In the genomic region with DNA sequence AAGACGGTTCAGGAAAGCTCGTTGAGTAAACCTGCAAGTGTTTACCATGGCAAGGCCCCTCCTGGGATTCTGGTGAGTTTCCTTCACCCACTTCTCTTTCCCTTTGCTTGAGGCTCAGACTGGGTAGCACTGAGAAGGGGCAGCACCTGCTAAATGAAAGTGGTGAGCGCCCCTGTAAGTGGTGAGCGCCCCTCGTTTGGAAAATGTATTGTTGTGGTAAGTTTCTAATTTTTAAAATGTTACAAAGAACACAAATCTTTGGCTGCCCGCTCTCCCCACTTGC, we compare ENCODE assay signal across 16 mouse cellular contexts. TPM values are rescaled to one million over a fixed set of nuclear protein-coding genes. Genes with fewer than 3 reads are reported as not detected.
DNase-seq lines count a peak whose midpoint lies in the region; ATAC-seq and TF ChIP-seq lines count a peak whose summit lies in the region.
"Had no signal": no experiment of that assay in that cellular context is flagged by ENCODE, and none has a peak within 500 bp of the region (broad histone marks: within the 10 kb centered on the region; RNA-seq: fewer than 3 reads in every experiment).

No protein-coding gene starts in this region.

- no peaks in the 10 kb centered on the region for H3K36me3 ChIP-seq in heart, embryonic 11.5 days (ENCODE audit: control insufficient read depth, insufficient read depth, low read length)
- H3K36me3 ChIP-seq in heart, adult 2 months (ENCODE audit: control insufficient read depth, insufficient read depth, low read length): no peaks in the 10 kb centered on the region
- H3K36me3 ChIP-seq in thymus, adult 2 months (ENCODE audit: control insufficient read depth, insufficient read depth, low read length): no peaks in the 10 kb centered on the region
- peaks cover 38% of the 10 kb centered on the region for H3K36me3 ChIP-seq in liver, embryonic 12.5 days
- H3K36me3 ChIP-seq in hindbrain, embryonic 13.5 days: no peaks in the 10 kb centered on the region
- H3K36me3 ChIP-seq: limb, embryonic 12.5 days; neural tube, embryonic 12.5 days had no signal

- no peak overlapping the region for H3K4me3 ChIP-seq in heart, embryonic 11.5 days (ENCODE audit: low read depth, low read length)
- H3K4me3 ChIP-seq in heart, adult 2 months: no peak overlapping the region
- no peak overlapping the region for H3K4me3 ChIP-seq in thymus, adult 2 months (ENCODE audit: control insufficient read depth, insufficient read depth, low read length)
- peak overlapping the region; percentile 52 for H3K4me3 ChIP-seq in liver, embryonic 12.5 days
- H3K4me3 ChIP-seq in hindbrain, embryonic 13.5 days: no peak overlapping the region
- H3K4me3 ChIP-seq: limb, embryonic 12.5 days; neural tube, embryonic 12.5 days had no signal

- TF ChIP-seq EP300 in heart, adult 2 months (IDR thresholded peaks at IDR 0.05; ENCODE audit: insufficient read depth, low read depth, low read length): no peak

- no peak for DNase-seq in heart, adult 2 months
- DNase-seq in thymus, postnatal 25 days: peak; percentile 37
- no peak for DNase-seq in thymus, adult 2 months
- no peak for DNase-seq in adrenal gland, postnatal 4 days (ENCODE audit: low spot score in 2 of 2)
- no peak for DNase-seq in testis, postnatal 10 days (ENCODE audit: low spot score)
- DNase-seq: adrenal gland, postnatal 10 days; cerebellum, postnatal 10 days; heart, postnatal 36 days; kidney, adult 18-20 months; lung, postnatal 36 days; midbrain, embryonic 14.5 days had no signal

- H3K4me2 ChIP-seq in heart, embryonic 11.5 days: peak overlapping the region; percentile 12; the same call in 1 of the 2 replicates
- H3K4me2 ChIP-seq in liver, embryonic 12.5 days: peak overlapping the region; percentile 69
- no peak overlapping the region for H3K4me2 ChIP-seq in hindbrain, embryonic 13.5 days
- H3K4me2 ChIP-seq: limb, embryonic 12.5 days; neural tube, embryonic 12.5 days had no signal

- H3K27ac ChIP-seq in heart, embryonic 11.5 days (ENCODE audit: low read depth, low read length): no peak overlapping the region
- H3K27ac ChIP-seq in heart, adult 2 months: no peak overlapping the region
- no peak overlapping the region for H3K27ac ChIP-seq in thymus, adult 2 months (ENCODE audit: control insufficient read depth, insufficient read depth, low read length)
- peak overlapping the region; percentile 86 for H3K27ac ChIP-seq in liver, embryonic 12.5 days
- no peak overlapping the region for H3K27ac ChIP-seq in hindbrain, embryonic 13.5 days
- H3K27ac ChIP-seq: limb, embryonic 12.5 days; neural tube, embryonic 12.5 days had no signal

- H3K4me1 ChIP-seq in heart, embryonic 11.5 days (ENCODE audit: control insufficient read depth, insufficient read depth, low read length): peaks cover 19% of the 10 kb centered on the region
- no peaks in the 10 kb centered on the region for H3K4me1 ChIP-seq in heart, adult 2 months (ENCODE audit: control insufficient read depth, insufficient read depth, low read length)
- H3K4me1 ChIP-seq in thymus, adult 2 months (replicated peaks; ENCODE audit: control insufficient read depth, insufficient read depth, low read length): peaks cover 4% of the 10 kb centered on the region
- H3K4me1 ChIP-seq in liver, embryonic 12.5 days: peaks cover 87% of the 10 kb centered on the region
- peaks cover 15% of the 10 kb centered on the region; the same call in 1 of the 2 replicates for H3K4me1 ChIP-seq in hindbrain, embryonic 13.5 days (replicated peaks)
- H3K4me1 ChIP-seq: neural tube, embryonic 12.5 days had no signal

- no peaks in the 10 kb centered on the region for H3K27me3 ChIP-seq in heart, embryonic 11.5 days (ENCODE audit: control insufficient read depth, insufficient read depth, low read length)
- H3K27me3 ChIP-seq in heart, adult 2 months (ENCODE audit: control insufficient read depth, insufficient read depth, low read length): no peaks in the 10 kb centered on the region
- H3K27me3 ChIP-seq in thymus, adult 2 months (ENCODE audit: control insufficient read depth, insufficient read depth, low read length): no peaks in the 10 kb centered on the region
- no peaks in the 10 kb centered on the region for H3K27me3 ChIP-seq in liver, embryonic 12.5 days (replicated peaks)
- H3K27me3 ChIP-seq in hindbrain, embryonic 13.5 days: no peaks in the 10 kb centered on the region
- H3K27me3 ChIP-seq: limb, embryonic 12.5 days; neural tube, embryonic 12.5 days had no signal

- no peaks in the 10 kb centered on the region for H3K9me3 ChIP-seq in heart, embryonic 11.5 days (replicated peaks; ENCODE audit: control insufficient read depth, low read length)
- H3K9me3 ChIP-seq in liver, embryonic 12.5 days (replicated peaks): no peaks in the 10 kb centered on the region
- H3K9me3 ChIP-seq in hindbrain, embryonic 13.5 days: no peaks in the 10 kb centered on the region
- H3K9me3 ChIP-seq: neural tube, embryonic 12.5 days had no signal

- peaks cover 2% of the 10 kb centered on the region; the same call in 1 of the 2 replicates for H3K79me2 ChIP-seq in heart, adult 2 months (replicated peaks; ENCODE audit: control insufficient read depth, insufficient read depth, low read length)

- no peak for ATAC-seq in heart, embryonic 11.5 days (replicated peaks; ENCODE audit: insufficient number of reproducible peaks, low FRiP score, low TSS enrichment)
- peak; percentile 16; the same call in 1 of the 2 replicates for ATAC-seq in liver, embryonic 12.5 days
- no peak for ATAC-seq in hindbrain, embryonic 13.5 days (ENCODE audit: low FRiP score)

- WGBS in heart, embryonic 11.5 days (ENCODE audit: insufficient replicate concordance): 77% methylated on average over 6 of the region's 6 CpGs
- 84% methylated on average over 6 of the region's 6 CpGs for WGBS in heart, adult 2 months
- 9% methylated on average over 6 of the region's 6 CpGs for WGBS in thymus, adult 2 months
- WGBS in liver, embryonic 12.5 days (ENCODE audit: insufficient replicate concordance): 65% methylated on average over 6 of the region's 6 CpGs
- 89% methylated on average over 6 of the region's 6 CpGs for WGBS in hindbrain, embryonic 13.5 days

- TF ChIP-seq POLR2A in heart, adult 2 months (IDR thresholded peaks at IDR 0.05; ENCODE audit: insufficient read depth, low read depth, low read length): no peak
- no peak for TF ChIP-seq POLR2A in thymus, adult 2 months (IDR thresholded peaks at IDR 0.05; ENCODE audit: control insufficient read depth, extremely low read depth, insufficient read depth, low read length, poor library complexity)

- intact Hi-C loops in heart, adult 2 months (cut with DNase I): no loop called here

- no peak for TF ChIP-seq CTCF in heart, adult 2 months (IDR thresholded peaks at IDR 0.05)
- no peak for TF ChIP-seq CTCF in thymus, adult 2 months (IDR thresholded peaks at IDR 0.05; ENCODE audit: borderline replicate concordance, control insufficient read depth, extremely low read depth, insufficient read depth, low read length, poor library complexity)

- no peak overlapping the region for H3K9ac ChIP-seq in heart, embryonic 11.5 days (ENCODE audit: low read depth, low read length)
- H3K9ac ChIP-seq in heart, adult 2 months (ENCODE audit: low read depth, low read length): no peak overlapping the region
- H3K9ac ChIP-seq in liver, embryonic 12.5 days: peak overlapping the region; percentile 51
- H3K9ac ChIP-seq in hindbrain, embryonic 13.5 days: no peak overlapping the region
- H3K9ac ChIP-seq: limb, embryonic 12.5 days; neural tube, embryonic 12.5 days had no signal

RNA-seq across cellular contexts. Expression of gene Lpin2, which starts 22.4 kb away (rescaled TPM):
- polyA plus RNA-seq in heart, embryonic 11.5 days (2014; fragmentation: Nextera tagmentation; extraction: Ambion mirVana): 21.9 and 22.5 TPM in 2 replicates
- 10 to 100 TPM in 1 of 2 experiments, 1 to 10 TPM in 1; 6.0 to 13.1 TPM for total RNA-seq in heart, adult 2 months (2021)
- 3.4 and 4.7 TPM in 2 replicates for polyA plus RNA-seq in heart, adult 2 months (2012; rRNA removed)
- 16.7 and 17.4 TPM in 2 replicates for polyA plus RNA-seq in thymus, adult 2 months (2012; rRNA removed)
- polyA plus RNA-seq in liver, embryonic 12.5 days (2016; fragmentation: Nextera tagmentation; extraction: Ambion mirVana): 40.1 and 42.5 TPM in 2 replicates
- total RNA-seq in adrenal gland, postnatal 4 days (2021): 10 to 100 TPM; 55.2 to 63.6 TPM
- 40.6 and 41.8 TPM in 2 replicates for polyA plus RNA-seq in hindbrain, embryonic 13.5 days (2015; fragmentation: Nextera tagmentation; extraction: Ambion mirVana)
